Mouse (Mus musculus): ENCODE measurements around the gene Spata32.
"Not testable (repeated sequence)": the region's sequence is repeated elsewhere in the genome, so short reads cannot be mapped to it uniquely, and the experiment has no call there.

The Spata32 gene

GRCm38 (mm10) chr11:103246081-103246730 is 28.0 kb upstream of the Spata32 start:
- peak; percentile 41 for DNase-seq

- no peak for DNase-seq
Observed at GRCm38 (mm10) chr11:103244856-103245255, 26.6 kb upstream of the Spata32 start.

GRCm38 (mm10) chr11:103240740-103241139 is 22.5 kb upstream of the Spata32 start:
- DNase-seq = no peak

GRCm38 (mm10) chr11:103237757-103238156 is 19.5 kb upstream of the Spata32 start:
- no peak for DNase-seq

- no peak for DNase-seq
Observed at GRCm38 (mm10) chr11:103236903-103237302, 18.7 kb upstream of the Spata32 start.

GRCm38 (mm10) chr11:103236431-103236830 is 18.2 kb upstream of the Spata32 start:
- no peak for DNase-seq

GRCm38 (mm10) chr11:103235702-103236101 is 17.5 kb upstream of the Spata32 start:
- DNase-seq = peak; percentile 48

GRCm38 (mm10) chr11:103234447-103234846 is 16.2 kb upstream of the Spata32 start:
- DNase-seq = no peak

GRCm38 (mm10) chr11:103232966-103233365 is 14.7 kb upstream of the Spata32 start:
- DNase-seq = peak; percentile 93

- no peak for DNase-seq
Observed at GRCm38 (mm10) chr11:103231367-103231766, 13.1 kb upstream of the Spata32 start.

GRCm38 (mm10) chr11:103230626-103231025 is 12.4 kb upstream of the Spata32 start:
- DNase-seq = no peak

GRCm38 (mm10) chr11:103229608-103230007 is 11.4 kb upstream of the Spata32 start:
- no peak for DNase-seq

- DNase-seq = no peak
Observed at GRCm38 (mm10) chr11:103223951-103224456, 5.8 kb upstream of the Spata32 start.

GRCm38 (mm10) chr11:103223444-103223843 is 5.2 kb upstream of the Spata32 start:
- no peak for DNase-seq

GRCm38 (mm10) chr11:103222718-103223117 is 4.5 kb upstream of the Spata32 start:
- not testable (repeated sequence) for DNase-seq

- DNase-seq = no peak
Observed at GRCm38 (mm10) chr11:103221437-103221836, 3.2 kb upstream of the Spata32 start.

- DNase-seq = no peak
Observed at GRCm38 (mm10) chr11:103219995-103220394, 1.8 kb upstream of the Spata32 start.

- DNase-seq = no peak
Observed at GRCm38 (mm10) chr11:103219259-103219658, 1.0 kb upstream of the Spata32 start.

GRCm38 (mm10) chr11:103218517-103218901 is 277 bp upstream of the Spata32 start:
- no peak for DNase-seq

- DNase-seq = no peak
Observed at GRCm38 (mm10) chr11:103215355-103215754, 2.9 kb downstream of the Spata32 start.

- DNase-seq = no peak
Observed at GRCm38 (mm10) chr11:103213712-103214111, 4.5 kb downstream of the Spata32 start.

GRCm38 (mm10) chr11:103210291-103210690 is 7.9 kb downstream of the Spata32 start:
- DNase-seq = no peak

- DNase-seq = no peak
Observed at GRCm38 (mm10) chr11:103208458-103208857, 9.8 kb downstream of the Spata32 start, which contains the start of gene 1700023F06Rik. 1700023F06Rik (minus strand) TSS chr11:103208558.

- no peak for DNase-seq
Observed at GRCm38 (mm10) chr11:103206203-103206602, 12.0 kb downstream of the Spata32 start.

GRCm38 (mm10) chr11:103202376-103202775 is 15.9 kb downstream of the Spata32 start:
- DNase-seq = no peak
